Mouse (Mus musculus) heart, adult 2 months (tissue): ENCODE results near the gene Ace3.

Experiments
- CTCF ChIP-seq: fragments of 200-600 bp; IDR thresholded peaks from 2 replicates; pipeline ENCODE4 v1.8.1; 2022; ENCODE audit warnings: antibody characterized with exemption, mild to moderate bottlenecking, moderate library complexity
- EP300 ChIP-seq: fragments of 200-500 bp; IDR thresholded peaks from 2 replicates; pipeline ENCODE4 v1.6.1; 2011; ENCODE audit warnings: low read depth, low read length, control low read depth; ENCODE audit not compliant: insufficient read depth
- POLR2A ChIP-seq: fragments of 200-500 bp; IDR thresholded peaks from 2 replicates; pipeline ENCODE4 v1.6.1; 2011; ENCODE audit warnings: mild to moderate bottlenecking, low read depth, low read length, control low read depth; ENCODE audit not compliant: insufficient read depth

DNA sequence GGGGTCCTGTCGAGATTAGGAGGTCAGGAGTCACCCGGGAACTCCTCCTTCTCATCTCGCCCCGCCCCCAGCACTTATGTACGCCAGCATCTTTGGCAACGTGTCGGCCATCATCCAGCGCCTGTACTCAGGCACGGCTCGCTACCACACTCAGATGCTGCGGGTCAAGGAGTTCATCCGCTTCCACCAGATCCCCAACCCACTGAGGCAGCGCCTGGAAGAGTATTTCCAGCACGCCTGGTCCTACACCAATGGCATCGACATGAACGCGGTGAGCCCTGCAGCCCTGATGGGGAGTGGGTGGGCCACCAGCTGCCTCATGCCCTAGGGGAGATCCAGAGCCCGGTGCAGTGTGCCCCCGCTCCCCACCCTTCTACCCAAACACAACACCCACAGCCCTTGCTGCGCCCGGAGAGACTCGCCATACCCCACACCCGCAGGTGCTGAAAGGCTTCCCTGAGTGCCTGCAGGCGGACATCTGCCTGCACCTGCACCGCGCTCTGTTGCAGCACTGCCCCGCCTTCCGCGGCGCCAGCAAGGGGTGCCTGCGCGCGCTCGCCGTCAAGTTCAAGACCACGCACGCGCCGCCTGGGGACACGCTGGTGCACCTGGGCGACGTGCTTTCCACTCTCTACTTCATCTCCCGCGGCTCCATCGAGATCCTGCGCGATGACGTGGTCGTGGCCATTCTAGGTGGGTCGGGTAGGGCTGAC lies 25.7 kb downstream of the Ace3 start:
- TF ChIP-seq POLR2A (no peak), CTCF (no peak), EP300 (no peak)
